Mouse (Mus musculus): ENCODE measurements around the gene Zfp292. TPM values are rescaled to one million over a fixed set of nuclear protein-coding genes. Genes with fewer than 3 reads are reported as not detected.

The Zfp292 gene
- total RNA-seq, 1 experiment: 25.3 TPM

DNA sequence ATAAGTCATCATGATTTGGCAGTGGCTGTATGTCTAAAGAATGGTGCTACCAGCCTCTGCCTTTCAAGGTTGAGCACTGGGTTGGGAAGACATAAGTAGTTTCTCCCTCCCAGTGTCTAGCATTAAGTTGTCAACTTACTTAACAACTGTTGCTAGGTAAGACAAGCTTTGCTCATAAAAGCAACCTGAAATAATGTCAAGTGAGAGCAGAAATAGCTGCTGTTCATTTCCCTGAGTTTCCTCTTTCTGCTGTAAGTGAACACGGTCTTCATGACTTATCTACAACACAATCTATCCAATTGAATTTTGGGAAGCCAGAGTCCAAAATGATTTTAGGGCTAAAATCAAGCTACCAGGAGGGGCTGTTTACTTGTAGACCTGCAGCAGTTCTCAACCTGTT is 126.6 kb downstream of the Zfp292 start, which contains the start of gene Gm136:
TSS of gene Gm136 (minus strand) at position 101 of the 400 bp plus-strand sequence.
- no peaks in the 10 kb centered on the region for H3K9me3 ChIP-seq (ENCODE audit: control insufficient read depth, insufficient read depth, low read depth, low read length)
- TF ChIP-seq ZNF384 (IDR thresholded peaks at IDR 0.05; ENCODE audit: low read depth, low read length): no peak
- TF ChIP-seq CHD2 (IDR thresholded peaks at IDR 0.05; ENCODE audit: low read depth, low read length): no peak
- no peak for TF ChIP-seq ZC3H11A (IDR thresholded peaks at IDR 0.05; ENCODE audit: borderline replicate concordance, low read depth, low read length)
- no peak for TF ChIP-seq HCFC1 (IDR thresholded peaks at IDR 0.05; ENCODE audit: borderline replicate concordance, insufficient read depth, low read length)
- TF ChIP-seq MAFK (IDR thresholded peaks at IDR 0.05; ENCODE audit: insufficient read depth, low read depth, low read length): no peak
- no peak within 1 kb of the TSS for H3K4me3 ChIP-seq (ENCODE audit: insufficient read depth in 1 of 2, low read depth in 1 of 2, low read length in 2 of 2, poor library complexity in 1 of 2, severe bottlenecking in 1 of 2)
- H3K27ac ChIP-seq (ENCODE audit: insufficient read depth, low read depth, low read length, poor library complexity, severe bottlenecking): no peak within 1 kb of the TSS
- no peaks in the 10 kb centered on the region for H3K4me1 ChIP-seq (ENCODE audit: control insufficient read depth in 2 of 2, insufficient read depth in 2 of 2, low read length in 2 of 2, poor library complexity in 1 of 2)
- H3K36me3 ChIP-seq (ENCODE audit: control insufficient read depth, insufficient read depth, low read length, poor library complexity, severe bottlenecking): no peaks in the 10 kb centered on the region
- in situ Hi-C loops (cut with MboI; ENCODE audit: low sequenced_read_pairs in 2 of 2, unreplicated experiment in 2 of 2): no loop called here
- DNase-seq (ENCODE audit: low read depth, low spot score): no peak
- no peak within 1 kb of the TSS for H3K9ac ChIP-seq (ENCODE audit: insufficient read depth, low read depth, low read length, poor library complexity, severe bottlenecking)

Other genes starting within 250 kb of the Zfp292 start
- gene Slc35a1, start 195.5 kb downstream of the Zfp292 start, total RNA-seq (2012; rRNA removed): 35.9 and 36.9 TPM in 2 replicates
- 0.53 and 1.3 TPM in 2 replicates for gene Cfap206, start 152.8 kb downstream of the Zfp292 start, total RNA-seq (2012; rRNA removed)
- gene Gm136, start 126.7 kb downstream of the Zfp292 start, total RNA-seq (2012; rRNA removed): not detected in 2 replicates
- 15.3 and 23.5 TPM in 2 replicates for gene Smim8, start 104.5 kb downstream of the Zfp292 start, total RNA-seq (2012; rRNA removed)
- 0.89 TPM in 1 of 2 replicates, not detected in the other for gene Cga, start 10.8 kb upstream of the Zfp292 start, total RNA-seq (2012; rRNA removed)